Mouse (Mus musculus) embryonic facial prominence, embryonic 15.5 days (tissue): ENCODE measurements around the gene Cd3eap. TPM values are rescaled to one million over a fixed set of nuclear protein-coding genes. Genes with fewer than 3 reads are reported as not detected.

Experiments
- ATAC-seq: fragments of 200-750 bp; cut with Nextera tagmentation; 2 replicates; pipeline ENCODE4 v1.8.0; 2017; ENCODE audit warnings: low read depth, moderate TSS enrichment; ENCODE audit not compliant: insufficient number of reproducible peaks, low FRiP score, low TSS enrichment
- H3K27ac ChIP-seq: fragments of 300-500 bp; sonication (generic); replicated peaks from 2 replicates; pipeline ENCODE4 v1.5.1; 2015; ENCODE audit warnings: mild to moderate bottlenecking, inconsistent platforms
- H3K27me3 ChIP-seq: fragments of 300-500 bp; sonication (generic); 2 replicates; pipeline ENCODE4 v1.6.1; 2015; ENCODE audit warnings: inconsistent platforms
- H3K36me3 ChIP-seq: fragments of 300-500 bp; sonication (generic); 2 replicates; pipeline ENCODE4 v1.6.1; 2015; ENCODE audit warnings: mild to moderate bottlenecking, inconsistent platforms
- H3K4me1 ChIP-seq: fragments of 300-500 bp; sonication (generic); 2 replicates; pipeline ENCODE4 v1.6.1; 2015; ENCODE audit warnings: inconsistent platforms
- H3K4me2 ChIP-seq: fragments of 300-500 bp; sonication (generic); replicated peaks from 2 replicates; pipeline ENCODE4 v1.6.1; 2015; ENCODE audit warnings: mild to moderate bottlenecking, inconsistent platforms
- H3K4me3 ChIP-seq: fragments of 300-500 bp; sonication (generic); replicated peaks from 2 replicates; pipeline ENCODE4 v1.5.1; 2015; ENCODE audit warnings: mild to moderate bottlenecking, inconsistent platforms
- H3K9ac ChIP-seq: fragments of 300-500 bp; sonication (generic); 2 replicates; pipeline ENCODE4 v1.6.1; 2015; ENCODE audit warnings: inconsistent platforms
- H3K9me3 ChIP-seq: fragments of 300-500 bp; sonication (generic); replicated peaks from 2 replicates; pipeline ENCODE4 v1.6.1; 2016; ENCODE audit warnings: inconsistent platforms
- WGBS: fragments of 180-500 bp; shearing (Covaris S2); methylation state at CpG from one replicate; pipeline ENCODE4 v1.1.7; 2015; 5-methylcytosine and 5-hydroxymethylcytosine counted together
- polyA plus RNA-seq: library from polyadenylated mRNA; unstranded; fragments of >200 nt; fragmentation: Nextera tagmentation; extraction: Ambion mirVana; gene quantifications from 2 replicates; pipeline ENCODE4 v1.2.1, GENCODE M21; 2015

Cd3eap gene
- polyA plus RNA-seq, 1 experiment from 2014 or later = 32.0 TPM

- Histone ChIP-seq H3K4me1 (peaks cover 49% of the 10 kb centered on the region), H3K27me3 (no peaks in the 10 kb centered on the region), H3K9me3 (no peaks in the 10 kb centered on the region), H3K9ac (peak overlapping the region; percentile 61; the same call in 1 of the 2 replicates), H3K36me3 (peaks cover 14% of the 10 kb centered on the region), H3K4me2 (peak overlapping the region; percentile 89), H3K4me3 (peak overlapping the region; percentile 75), H3K27ac (peak overlapping the region; percentile 85)
- no peak for ATAC-seq
- 9% methylated on average over 16 of the region's 16 CpGs for WGBS
Measured at GRCm38 (mm10) chr7:19361720-19362119, 2.4 kb upstream of the Cd3eap start.

GRCm38 (mm10) chr7:19360944-19361343, 1.7 kb upstream of the Cd3eap start:
- whole genome bisulfite sequencing = under 1% methylated on average over 27 of the region's 27 CpGs
- H3K4me2 ChIP-seq = peak overlapping the region; percentile 89
- peak overlapping the region; percentile 75 for H3K4me3 ChIP-seq
- H3K9me3 ChIP-seq = no peaks in the 10 kb centered on the region
- H3K4me1 ChIP-seq = peaks cover 49% of the 10 kb centered on the region
- peak overlapping the region; percentile 87 for H3K27ac ChIP-seq
- peak overlapping the region; percentile 61 for H3K9ac ChIP-seq
- no peaks in the 10 kb centered on the region for H3K27me3 ChIP-seq
- peaks cover 21% of the 10 kb centered on the region for H3K36me3 ChIP-seq
- ATAC-seq = peak; percentile 76

DNA sequence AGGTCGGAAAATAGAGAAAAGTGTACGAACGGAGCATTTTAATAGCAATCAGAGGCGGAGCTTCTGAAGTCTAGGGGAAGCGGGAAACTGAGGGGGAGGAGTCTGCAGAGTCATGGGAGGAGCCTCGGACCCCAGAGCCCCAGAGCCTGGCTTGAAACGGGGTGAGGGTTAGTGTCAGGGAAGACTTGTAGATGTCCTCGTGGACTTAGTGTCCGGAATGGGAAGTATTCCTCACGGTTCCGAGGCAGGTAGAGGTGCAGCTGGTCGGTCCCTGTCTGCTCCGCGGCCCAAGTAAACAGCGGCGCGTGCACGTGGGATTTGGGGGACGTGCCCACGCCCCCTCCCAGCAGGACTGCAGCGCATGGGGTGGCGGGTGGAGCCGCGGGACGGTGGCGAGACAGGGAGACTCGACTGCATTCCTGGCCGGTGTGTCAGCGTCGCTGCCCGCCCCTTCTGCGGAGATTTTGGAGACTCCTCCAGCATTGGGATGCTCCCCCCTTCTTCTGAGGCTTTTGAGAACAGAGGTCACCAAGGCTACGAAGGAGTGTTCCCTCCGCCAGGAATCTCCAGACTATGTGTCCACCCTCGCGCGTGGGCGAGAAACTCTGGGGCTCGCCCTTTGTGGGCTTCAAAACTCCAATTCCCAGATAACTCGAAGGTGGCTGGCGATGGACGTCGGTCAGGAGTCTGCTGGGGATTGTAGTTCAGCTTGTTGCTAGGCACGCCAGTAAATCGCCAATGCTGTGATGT, 784 bp upstream of the Cd3eap start:
- no peaks in the 10 kb centered on the region for H3K9me3 ChIP-seq
- peak overlapping the region; percentile 89 for H3K4me2 ChIP-seq
- peak overlapping the region; percentile 29 for H3K9ac ChIP-seq
- peak overlapping the region; percentile 75 for H3K4me3 ChIP-seq
- peaks cover 27% of the 10 kb centered on the region for H3K36me3 ChIP-seq
- no peaks in the 10 kb centered on the region for H3K27me3 ChIP-seq
- peaks cover 49% of the 10 kb centered on the region for H3K4me1 ChIP-seq
- H3K27ac ChIP-seq = peak overlapping the region; percentile 87
- ATAC-seq = peak; percentile 55
- under 1% methylated on average over 45 of the region's 45 CpGs for WGBS

DNA sequence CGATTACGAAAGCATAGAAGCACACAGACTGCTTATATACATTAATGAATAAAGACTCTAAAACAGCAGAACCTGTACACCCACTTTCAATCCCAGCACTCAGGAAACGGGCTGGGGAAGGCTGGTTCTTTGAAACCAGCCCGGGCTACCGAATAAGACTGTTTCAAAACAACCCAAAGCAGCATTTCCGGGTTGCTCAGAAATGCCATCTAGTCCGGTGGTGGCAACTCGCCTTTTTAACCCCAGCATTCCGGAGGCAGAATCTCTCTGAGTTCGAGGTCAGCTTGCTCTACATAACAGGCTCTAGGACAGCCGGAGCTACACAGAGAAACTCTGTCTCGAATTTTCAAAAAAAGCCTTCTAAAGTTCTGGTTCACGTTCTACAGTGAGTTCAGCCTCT, 649 bp downstream of the Cd3eap start:
- Histone ChIP-seq H3K9me3 (no peaks in the 10 kb centered on the region), H3K36me3 (peaks cover 39% of the 10 kb centered on the region), H3K9ac (peak overlapping the region; percentile 51), H3K4me3 (peak overlapping the region; percentile 75), H3K27me3 (no peaks in the 10 kb centered on the region), H3K4me2 (peak overlapping the region; percentile 89), H3K27ac (0 out of 2 replicates have a peak overlapping the region, but pooled peaks have one; percentile 2), H3K4me1 (peaks cover 42% of the 10 kb centered on the region)
- WGBS = 11% methylated on average over 13 of the region's 13 CpGs
- ATAC-seq = no peak

DNA sequence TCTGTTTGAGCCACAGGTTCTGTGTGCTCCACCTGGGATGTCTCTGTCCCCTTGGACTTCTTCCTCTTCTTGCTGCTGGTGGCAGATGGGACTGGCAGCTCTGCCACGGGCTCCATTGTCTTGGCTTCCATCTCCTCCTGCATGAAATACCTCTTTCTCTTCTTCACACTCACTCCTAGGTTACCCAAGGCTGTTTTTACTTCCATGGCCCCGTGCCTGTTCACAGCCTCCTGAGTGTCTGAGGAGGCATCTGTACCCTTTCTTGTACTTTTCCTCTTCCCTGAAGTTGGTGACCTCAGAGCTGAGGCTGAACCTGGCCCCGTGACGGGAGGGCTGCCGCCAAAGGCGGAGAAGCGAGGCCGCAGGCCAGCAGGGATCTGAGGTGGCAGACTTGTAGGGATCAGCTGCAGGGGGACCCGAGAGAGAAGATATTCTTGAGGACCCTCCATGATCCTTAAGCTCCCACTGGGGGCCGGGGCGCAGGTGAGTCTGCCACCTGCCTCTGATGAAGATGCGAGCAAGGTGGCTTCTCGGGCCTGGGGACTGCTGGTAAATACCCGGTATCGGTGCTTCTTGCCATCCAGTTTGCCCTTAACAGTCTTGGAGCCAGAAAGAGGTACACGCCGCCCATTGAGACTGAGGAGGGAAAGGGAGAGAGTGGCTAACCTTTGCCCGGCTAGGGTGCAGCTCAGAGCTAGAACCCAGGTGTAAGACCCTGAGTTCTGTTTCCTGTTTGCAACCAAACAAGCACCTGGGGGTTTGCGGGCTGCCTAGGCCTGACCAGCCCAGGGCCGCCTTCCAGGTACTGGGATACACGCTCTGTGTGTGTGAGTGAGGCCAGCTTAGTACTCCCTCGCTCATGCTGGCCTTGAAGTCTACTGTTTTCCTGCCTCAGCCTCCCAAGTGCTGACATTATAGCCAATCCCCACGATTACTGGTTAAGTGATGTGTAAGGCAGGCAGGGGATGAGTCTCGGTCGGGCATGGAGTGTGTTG, 1.6 kb downstream of the Cd3eap start:
- Histone ChIP-seq H3K4me2 (peak overlapping the region; percentile 89), H3K4me1 (peaks cover 35% of the 10 kb centered on the region), H3K9me3 (no peaks in the 10 kb centered on the region), H3K27me3 (no peaks in the 10 kb centered on the region), H3K27ac (0 out of 2 replicates have a peak overlapping the region, but pooled peaks have one; percentile 2), H3K9ac (peak overlapping the region; percentile 51; the same call in 1 of the 2 replicates), H3K36me3 (peaks cover 48% of the 10 kb centered on the region), H3K4me3 (peak overlapping the region; percentile 75)
- 89% methylated on average over 25 of the region's 25 CpGs for WGBS
- ATAC-seq = no peak

DNA sequence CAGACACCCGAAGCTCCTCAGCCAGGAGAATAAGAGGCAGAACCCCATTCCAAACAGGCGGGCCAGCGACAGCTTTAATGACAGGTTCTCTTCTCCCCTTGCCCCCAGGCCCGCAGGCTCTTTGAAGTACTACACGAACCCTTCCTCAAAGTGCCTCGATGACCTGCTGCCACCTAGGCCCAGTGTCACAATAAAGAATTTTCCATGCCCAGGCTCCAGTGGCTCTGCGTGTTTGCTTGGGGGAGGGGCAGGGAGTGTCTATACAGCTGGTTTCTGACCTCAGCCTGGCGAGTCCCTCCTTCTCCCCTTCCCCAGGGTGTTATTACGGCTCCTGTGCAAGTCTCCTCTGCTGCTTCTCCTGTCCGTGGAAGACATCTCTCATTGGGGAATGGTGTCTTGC, 3.0 kb downstream of the Cd3eap start:
- Histone ChIP-seq H3K9me3 (no peaks in the 10 kb centered on the region), H3K27ac (no peak overlapping the region), H3K9ac (no peak overlapping the region), H3K4me3 (no peak overlapping the region), H3K27me3 (no peaks in the 10 kb centered on the region), H3K36me3 (peaks cover 61% of the 10 kb centered on the region), H3K4me2 (no peak overlapping the region), H3K4me1 (peaks cover 21% of the 10 kb centered on the region)
- 62% methylated on average over 10 of the region's 10 CpGs for WGBS
- ATAC-seq = no peak

DNA sequence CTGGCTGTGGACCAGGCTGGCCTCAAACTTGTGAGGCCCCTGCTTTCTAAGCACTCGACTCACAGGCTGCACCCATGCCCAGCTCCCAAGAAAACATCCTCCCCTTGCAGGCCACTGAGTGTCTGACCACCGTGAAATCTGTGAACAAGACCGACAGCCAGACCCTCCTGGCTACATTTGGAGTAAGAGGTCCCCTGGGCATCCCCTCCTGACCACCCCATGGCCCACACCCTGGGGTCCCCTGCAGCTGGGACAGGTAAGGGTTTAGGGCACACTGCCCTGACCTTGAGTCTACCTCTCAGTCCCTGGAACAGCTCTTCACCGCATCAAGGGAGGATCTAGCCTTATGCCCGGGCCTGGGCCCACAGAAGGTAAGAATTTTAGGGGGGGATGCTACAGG, 4.3 kb downstream of the Cd3eap start:
- peaks cover 71% of the 10 kb centered on the region for H3K36me3 ChIP-seq
- no peak overlapping the region for H3K27ac ChIP-seq
- peaks cover 18% of the 10 kb centered on the region for H3K4me1 ChIP-seq
- 81% methylated on average over 5 of the region's 5 CpGs for WGBS
- no peaks in the 10 kb centered on the region for H3K9me3 ChIP-seq
- H3K27me3 ChIP-seq = no peaks in the 10 kb centered on the region
- no peak overlapping the region for H3K4me3 ChIP-seq
- no peak overlapping the region for H3K9ac ChIP-seq
- no peak for ATAC-seq
- no peak overlapping the region for H3K4me2 ChIP-seq

DNA sequence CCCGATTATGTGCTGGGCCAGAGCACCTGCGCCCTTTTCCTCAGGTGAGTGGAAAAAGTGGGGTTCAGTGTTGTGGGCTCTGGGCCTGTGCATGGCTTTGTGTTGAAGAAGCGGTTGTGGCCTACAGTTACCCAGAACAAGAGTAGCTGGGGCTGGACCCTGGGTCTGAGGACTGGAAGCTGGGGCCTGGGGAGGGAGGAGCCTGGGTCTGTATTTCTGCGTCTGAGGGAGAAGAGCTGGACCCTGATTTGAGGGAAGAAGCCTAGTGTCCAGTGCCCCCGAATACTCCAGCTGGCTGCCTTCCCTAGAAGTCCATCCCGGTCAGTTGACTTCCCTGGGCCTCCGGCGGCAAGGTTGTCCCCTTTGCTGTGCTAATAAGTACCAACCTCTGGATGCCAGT, 9.1 kb downstream of the Cd3eap start:
- H3K4me3 ChIP-seq = no peak overlapping the region
- H3K36me3 ChIP-seq = peaks cover 67% of the 10 kb centered on the region
- H3K27ac ChIP-seq = no peak overlapping the region
- H3K4me2 ChIP-seq = no peak overlapping the region
- H3K27me3 ChIP-seq = no peaks in the 10 kb centered on the region
- H3K4me1 ChIP-seq = peaks cover 10% of the 10 kb centered on the region
- no peaks in the 10 kb centered on the region for H3K9me3 ChIP-seq
- no peak for ATAC-seq
- H3K9ac ChIP-seq = no peak overlapping the region
- 94% methylated on average over 8 of the region's 8 CpGs for WGBS

- H3K27me3 ChIP-seq = no peaks in the 10 kb centered on the region
- H3K4me3 ChIP-seq = no peak overlapping the region
- no peaks in the 10 kb centered on the region for H3K9me3 ChIP-seq
- 82% methylated on average over 13 of the region's 13 CpGs for WGBS
- H3K9ac ChIP-seq = no peak overlapping the region
- H3K36me3 ChIP-seq = peaks cover 58% of the 10 kb centered on the region
- H3K27ac ChIP-seq = no peak overlapping the region
- ATAC-seq = no peak
- peaks cover 14% of the 10 kb centered on the region for H3K4me1 ChIP-seq
- H3K4me2 ChIP-seq = no peak overlapping the region
Measured at GRCm38 (mm10) chr7:19349188-19349915, 9.9 kb downstream of the Cd3eap start.

- Histone ChIP-seq H3K4me1 (peaks cover 39% of the 10 kb centered on the region), H3K9me3 (no peaks in the 10 kb centered on the region), H3K4me2 (peak overlapping the region; percentile 85), H3K9ac (peak overlapping the region; percentile 36), H3K27ac (peak overlapping the region; percentile 89), H3K4me3 (peak overlapping the region; percentile 62), H3K27me3 (peaks cover 11% of the 10 kb centered on the region; the same call in 1 of the 2 replicates), H3K36me3 (peaks cover 21% of the 10 kb centered on the region)
- under 1% methylated on average over 31 of the region's 31 CpGs for WGBS
- ATAC-seq = peak; percentile 92
Measured at GRCm38 (mm10) chr7:19344938-19345471, 14.3 kb downstream of the Cd3eap start.
